Comparison of ENCODE assay signal across 8 mouse cellular contexts in the genomic region with DNA sequence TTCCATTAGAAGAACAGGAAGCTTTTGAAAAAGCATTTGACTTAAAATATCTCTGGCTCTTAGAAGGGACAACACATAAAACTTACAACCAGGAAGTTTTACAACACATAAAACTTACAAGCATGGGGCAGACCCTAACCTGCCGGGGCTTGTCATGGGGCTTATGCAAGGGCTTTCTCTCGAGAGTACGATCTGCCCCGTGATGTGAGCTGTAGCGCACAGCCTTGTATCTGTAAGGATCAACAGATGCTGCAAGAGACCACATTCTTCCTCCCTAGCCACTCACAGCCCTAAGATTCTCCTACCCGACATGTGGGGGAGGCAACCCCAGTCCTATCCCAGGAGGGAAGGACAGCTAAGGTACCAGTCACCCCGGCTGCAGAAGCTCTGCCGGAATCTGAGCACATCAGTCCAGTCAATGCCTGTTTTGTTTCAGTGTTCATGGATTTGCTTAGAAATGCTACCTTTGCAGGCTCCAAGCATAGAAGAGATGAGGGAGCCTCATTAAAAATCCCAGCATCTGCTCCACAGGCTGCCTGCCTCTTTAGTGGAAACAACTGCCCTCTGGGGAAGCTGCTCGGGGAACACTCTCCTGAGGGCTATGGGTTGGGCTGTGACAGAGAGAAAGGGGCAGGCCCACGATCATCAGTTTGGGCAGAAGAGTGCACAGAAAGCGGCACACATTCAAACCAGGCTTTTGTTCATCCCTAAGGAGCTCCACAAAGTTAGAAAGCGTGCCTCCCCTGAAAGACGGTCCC.
DNase-seq lines count a peak whose midpoint lies in the region; ATAC-seq lines count a peak whose summit lies in the region.

No protein-coding gene starts in this region.

- no peaks in the 10 kb centered on the region for H3K9me3 ChIP-seq in heart, embryonic 10.5 days
- H3K9me3 ChIP-seq in forebrain, embryonic 14.5 days (replicated peaks; ENCODE audit: control insufficient read depth, low read length): no peaks in the 10 kb centered on the region
- H3K9me3 ChIP-seq in liver, embryonic 13.5 days (replicated peaks): no peaks in the 10 kb centered on the region

- 9% methylated on average over 13 of the region's 13 CpGs for WGBS in heart, embryonic 10.5 days
- 10% methylated on average over 13 of the region's 13 CpGs for WGBS in forebrain, embryonic 14.5 days
- WGBS in liver, embryonic 13.5 days (ENCODE audit: insufficient replicate concordance): 32% methylated on average over 13 of the region's 13 CpGs

- peak overlapping the region; percentile 48 for H3K9ac ChIP-seq in forebrain, embryonic 14.5 days (ENCODE audit: low read length)
- peak overlapping the region; percentile 45 for H3K9ac ChIP-seq in liver, embryonic 13.5 days

- peak; percentile 58 for ATAC-seq in forebrain, embryonic 14.5 days
- no peak for ATAC-seq in liver, embryonic 13.5 days (ENCODE audit: low read depth)
- no peak for ATAC-seq in CD4-positive, CD25-positive, alpha-beta regulatory T cell, adult 4 months

- H3K36me3 ChIP-seq in heart, embryonic 10.5 days: peaks cover 5% of the 10 kb centered on the region; the same call in 1 of the 2 replicates
- no peaks in the 10 kb centered on the region for H3K36me3 ChIP-seq in forebrain, embryonic 14.5 days (ENCODE audit: control insufficient read depth, insufficient read depth, low read length)
- no peaks in the 10 kb centered on the region for H3K36me3 ChIP-seq in liver, embryonic 13.5 days

- DNase-seq in heart, embryonic 10.5 days (ENCODE audit: low spot score): no peak
- no peak for DNase-seq in heart, postnatal 36 days
- peak; percentile 51 for DNase-seq in 3T3-L1 (ENCODE audit: low read depth, low spot score)
- peak; percentile 64 for DNase-seq in forebrain, embryonic 14.5 days (ENCODE audit: low spot score)
- DNase-seq in liver, embryonic 13.5 days: no peak
- no peak for DNase-seq in thymus, postnatal 4 days
- no peak for DNase-seq in layer of hippocampus, postnatal 36 days

- peak overlapping the region; percentile 86 for H3K27ac ChIP-seq in heart, embryonic 10.5 days
- H3K27ac ChIP-seq in forebrain, embryonic 14.5 days (ENCODE audit: low read depth, low read length): peak overlapping the region; percentile 29
- peak overlapping the region; percentile 57; the same call in 1 of the 2 replicates for H3K27ac ChIP-seq in liver, embryonic 13.5 days

- peak overlapping the region; percentile 55 for H3K4me2 ChIP-seq in forebrain, embryonic 14.5 days (ENCODE audit: low read length)
- H3K4me2 ChIP-seq in liver, embryonic 13.5 days: peak overlapping the region; percentile 64

- peak overlapping the region; percentile 61 for H3K4me3 ChIP-seq in heart, embryonic 10.5 days
- H3K4me3 ChIP-seq in forebrain, embryonic 14.5 days (ENCODE audit: low read depth, low read length): peak overlapping the region; percentile 26
- H3K4me3 ChIP-seq in liver, embryonic 13.5 days (replicated peaks): peak overlapping the region; percentile 46

- H3K4me1 ChIP-seq in heart, embryonic 10.5 days: peaks cover 55% of the 10 kb centered on the region
- peaks cover 22% of the 10 kb centered on the region for H3K4me1 ChIP-seq in forebrain, embryonic 14.5 days (ENCODE audit: control insufficient read depth, insufficient read depth, low read length)
- peaks cover 20% of the 10 kb centered on the region for H3K4me1 ChIP-seq in liver, embryonic 13.5 days (replicated peaks)

- intact Hi-C loops in heart, postnatal 36 days (cut with DNase I): loop anchor here (5.0 kb wide), 1 partner anchor 55 kb away; no protein-coding TSS in a partner anchor

- peaks cover 7% of the 10 kb centered on the region; the same call in 1 of the 2 replicates for H3K27me3 ChIP-seq in heart, embryonic 10.5 days (ENCODE audit: insufficient read depth, poor library complexity, severe bottlenecking)
- no peaks in the 10 kb centered on the region for H3K27me3 ChIP-seq in forebrain, embryonic 14.5 days (replicated peaks; ENCODE audit: control insufficient read depth, insufficient read depth, low read length)
- H3K27me3 ChIP-seq in liver, embryonic 13.5 days: peaks cover 21% of the 10 kb centered on the region; the same call in 1 of the 2 replicates

Comparison
In these comparisons a context has a peak if more than half of its experiments do, and no peak if none do; other contexts are left out.
1. DNase-seq: peak in 3T3-L1 (single experiment) and forebrain, embryonic 14.5 days (single experiment); none in heart, embryonic 10.5 days (single experiment), heart, postnatal 36 days (0 of 2), liver, embryonic 13.5 days (single experiment), thymus, postnatal 4 days (single experiment) and layer of hippocampus, postnatal 36 days (0 of 2).
2. H3K27ac ChIP-seq: peak in every context shown above with its lines; median percentile 86 in heart, embryonic 10.5 days; 57 in liver, embryonic 13.5 days; 29 in forebrain, embryonic 14.5 days.
3. Peak in every context shown above with its lines, with median percentiles within 50 percentile points of each other: H3K4me3 ChIP-seq.